Mouse (Mus musculus) erythroblast, embryonic 14.5 days (primary cell): ENCODE results near the gene Rala.

Experiments
- GATA1 ChIP-seq: IDR thresholded peaks from 2 replicates; pipeline ENCODE4 v1.6.1; 2012; ENCODE audit warnings: low read length, inconsistent platforms, mixed read lengths
- TAL1 ChIP-seq: IDR thresholded peaks from 3 replicates; pipeline ENCODE4 v1.6.1; 2012; ENCODE audit warnings: low read length, inconsistent platforms, mixed read lengths

GRCm38 (mm10) chr13:17960613-17961012 is 16.6 kb upstream of the Rala start:
- no peak for TF ChIP-seq GATA1
- no peak for TF ChIP-seq TAL1
